Mouse (Mus musculus) lung, embryonic 16.5 days (tissue): ENCODE measurements at regions not wholly inside any gene's neighbourhood (a gene's known extent, or its start where the extent isn't known, plus 50 kb on each side); places are given as distances from the start of the nearest gene placed in this dataset.

Source experiments
- ATAC-seq: fragments of 200-750 bp; cut with Nextera tagmentation; 2 replicates; pipeline ENCODE4 v1.8.0; 2017; ENCODE audit warnings: low read depth, mild to moderate bottlenecking, moderate library complexity
- H3K27ac ChIP-seq: fragments of 300-500 bp; sonication (generic); 2 replicates; pipeline ENCODE4 v1.5.1; 2014; ENCODE audit warnings: mild to moderate bottlenecking, control low read depth, low read length
- H3K27me3 ChIP-seq: fragments of 300-500 bp; sonication (generic); 2 replicates; pipeline ENCODE4 v1.6.1; 2014; ENCODE audit warnings: low read depth, low read length, mixed read lengths; ENCODE audit not compliant: control insufficient read depth, insufficient read depth
- H3K36me3 ChIP-seq: fragments of 300-500 bp; sonication (generic); 2 replicates; pipeline ENCODE4 v1.6.1; 2014; ENCODE audit warnings: low read length; ENCODE audit not compliant: control insufficient read depth, insufficient read depth
- H3K4me1 ChIP-seq: fragments of 300-500 bp; sonication (generic); replicated peaks from 2 replicates; pipeline ENCODE4 v1.6.1; 2014; ENCODE audit warnings: low read length, mixed read lengths; ENCODE audit not compliant: control insufficient read depth, insufficient read depth
- H3K4me2 ChIP-seq: fragments of 300-500 bp; sonication (generic); 2 replicates; pipeline ENCODE4 v1.6.1; 2014; ENCODE audit warnings: low read depth, low read length, control low read depth
- H3K4me3 ChIP-seq: fragments of 300-500 bp; sonication (generic); 2 replicates; pipeline ENCODE4 v1.5.1; 2014; ENCODE audit warnings: mild to moderate bottlenecking, low read length, control low read depth
- H3K9ac ChIP-seq: fragments of 300-500 bp; sonication (generic); 2 replicates; pipeline ENCODE4 v1.6.1; 2014; ENCODE audit warnings: low read length, control low read depth
- H3K9me3 ChIP-seq: fragments of 300-500 bp; sonication (generic); 2 replicates; pipeline ENCODE4 v1.6.1; 2016; ENCODE audit warnings: low read length; ENCODE audit not compliant: control insufficient read depth
- WGBS: fragments of 180-500 bp; shearing (Covaris S2); extraction: QIAGEN DNeasy Blood & Tissue Kit; methylation state at CpG from one replicate; pipeline ENCODE4 v1.1.7; 2014; 5-methylcytosine and 5-hydroxymethylcytosine counted together

DNA sequence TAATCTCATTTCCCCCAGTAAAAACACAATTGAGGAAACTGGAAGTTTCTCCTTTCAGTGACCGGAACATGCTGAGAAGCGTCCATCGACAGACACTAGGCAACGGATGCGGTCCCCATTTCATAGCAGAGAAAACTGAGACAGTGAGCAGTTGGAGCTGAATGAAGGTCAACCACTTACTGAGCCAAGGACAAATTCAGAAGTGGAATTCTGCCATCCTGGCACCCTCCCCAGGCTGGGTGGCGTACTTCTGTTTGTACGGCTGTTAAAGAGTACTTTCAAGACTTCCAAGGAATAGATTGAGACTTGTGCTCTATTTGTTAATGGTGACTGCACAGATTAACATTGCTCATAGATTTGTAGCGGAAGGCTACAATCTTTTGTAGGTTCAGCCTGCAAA lies 54.2 kb upstream of the Bhlhe40 start:
- H3K4me2 ChIP-seq = no peak overlapping the region
- H3K27ac ChIP-seq = no peak overlapping the region
- no peaks in the 10 kb centered on the region for H3K4me1 ChIP-seq
- WGBS = 72% methylated on average over 8 of the region's 8 CpGs
- H3K36me3 ChIP-seq = no peaks in the 10 kb centered on the region
- no peaks in the 10 kb centered on the region for H3K27me3 ChIP-seq
- H3K4me3 ChIP-seq = no peak overlapping the region
- no peak overlapping the region for H3K9ac ChIP-seq
- H3K9me3 ChIP-seq = no peaks in the 10 kb centered on the region
- ATAC-seq = peak; percentile 31; the same call in 1 of the 2 replicates

DNA sequence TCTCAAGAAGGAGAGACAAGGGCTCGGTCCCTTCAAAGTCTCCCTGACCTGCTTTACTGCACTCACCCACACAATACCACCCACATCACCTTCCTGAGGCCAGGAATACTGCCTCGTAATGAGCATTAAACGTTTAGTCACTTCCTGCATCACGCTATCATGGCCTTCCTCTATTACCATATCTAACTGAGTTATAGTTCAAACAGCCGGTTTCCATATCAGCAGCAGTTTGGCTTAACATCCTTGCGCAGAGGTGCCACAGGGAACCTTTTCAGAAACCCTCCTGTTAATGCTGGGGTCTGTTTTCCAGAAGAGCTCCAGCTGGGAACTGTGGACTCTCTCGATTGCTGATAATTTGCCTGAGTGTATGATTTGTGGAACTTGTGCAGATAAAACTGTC lies 52.1 kb upstream of the Bhlhe40 start:
- Histone ChIP-seq H3K9me3 (no peaks in the 10 kb centered on the region), H3K4me3 (no peak overlapping the region), H3K36me3 (no peaks in the 10 kb centered on the region), H3K4me2 (no peak overlapping the region), H3K9ac (no peak overlapping the region), H3K27ac (no peak overlapping the region), H3K27me3 (no peaks in the 10 kb centered on the region), H3K4me1 (no peaks in the 10 kb centered on the region)
- no peak for ATAC-seq
- WGBS = 24% methylated on average over 7 of the region's 7 CpGs
